Mouse (Mus musculus) adrenal gland, adult 8-10 months (tissue): ENCODE results near the gene A630001G21Rik. TPM values are rescaled to one million over a fixed set of nuclear protein-coding genes. Genes with fewer than 3 reads are reported as not detected.

Experiments
- microRNA-seq, 2 experiments: library from miRNA; unstranded; fragments of <30 nt; microRNA quantifications; one replicate each; pipeline ENCODE4 v1.2.0; 2022
- total RNA-seq, 4 experiments: library from RNA; stranded (reverse); gene quantifications; 2 replicates each; pipeline ENCODE4 v1.2.4; 2022

A630001G21Rik gene
- total RNA-seq, 4 experiments from 2014 or later, result 0.64 to 1.3 (median 1.1) TPM

Small RNA genes within 50 kb of the gene (microRNA-seq; reads per million reads assigned to microRNA genes)
- gene Gm25472 (0 reads per million in 2 experiments), gene Mir8096 (0 reads per million in 2 experiments)

Other genes with a start within 250 kb of the A630001G21Rik start
- not detected for gene G530012D18Rik, start 203.0 kb downstream of the A630001G21Rik start, total RNA-seq
- gene Sp110, start 179.8 kb downstream of the A630001G21Rik start, total RNA-seq, result 1 to 10 TPM; 3.2 to 6.4 (median 5.1) TPM
- 1 to 10 TPM; 3.8 to 7.3 (median 5.9) TPM for gene Sp140, start 178.3 kb downstream of the A630001G21Rik start, total RNA-seq
- gene Sp100, start 128.7 kb downstream of the A630001G21Rik start, total RNA-seq, result 10 to 100 TPM; 22.1 to 29.6 (median 25.2) TPM
- 100 to 1,000 TPM; 103 to 136 (median 114) TPM for gene Cab39, start 14.8 kb upstream of the A630001G21Rik start, total RNA-seq
- 100 to 1,000 TPM; 674 to 963 (median 811) TPM for gene Itm2c, start 115.6 kb upstream of the A630001G21Rik start, total RNA-seq
- 1 to 10 TPM in 1 of 4 experiments, under 1 TPM in 1, not detected in 2; 0.30 to 1.3 TPM for gene 4933407L21Rik, start 149.8 kb upstream of the A630001G21Rik start, total RNA-seq
- gene Gpr55, start 182.4 kb upstream of the A630001G21Rik start, total RNA-seq, result 1 to 10 TPM; 3.1 to 7.8 (median 5.1) TPM
- gene Spata3, start 238.2 kb upstream of the A630001G21Rik start, total RNA-seq, result not detected